Mouse (Mus musculus) ES-E14 (cell line): ENCODE data around the gene Rab3c. TPM values are rescaled to one million over a fixed set of nuclear protein-coding genes. Genes with fewer than 3 reads are reported as not detected.

ENCODE experiments used
- DNase-seq: peaks from one replicate; pipeline ENCODE4 v3.0.0-alpha.2; 2013; ENCODE audit warnings: low read depth, low spot score
- H3K27ac ChIP-seq: 2 replicates; pipeline ENCODE4 v1.5.1; 2012; ENCODE audit warnings: low read depth, mild to moderate bottlenecking, low read length, moderate library complexity, mixed read lengths; ENCODE audit not compliant: poor library complexity, insufficient read depth, severe bottlenecking
- H3K36me3 ChIP-seq: 2 replicates; pipeline ENCODE4 v1.6.1; 2012; ENCODE audit warnings: mild to moderate bottlenecking, low read length, moderate library complexity, mixed read lengths; ENCODE audit not compliant: control insufficient read depth, poor library complexity, insufficient read depth, severe bottlenecking
- H3K4me1 ChIP-seq, 2 experiments: fragments of 150-350 bp in 1 of 2; sonication (generic) in 1 of 2; 2 replicates each; pipeline ENCODE4 v1.6.1; 2012; ENCODE audit warnings: low read length in 2 of 2, mild to moderate bottlenecking in 1 of 2, mixed read lengths in 1 of 2; ENCODE audit not compliant: control insufficient read depth in 2 of 2, insufficient read depth in 2 of 2, poor library complexity in 1 of 2
- H3K4me3 ChIP-seq, 2 experiments: fragments of 150-350 bp in 1 of 2; sonication (generic) in 1 of 2; 2 replicates each; pipeline ENCODE4 v1.5.1; 2012; ENCODE audit warnings: low read length in 2 of 2, low read depth in 1 of 2, mild to moderate bottlenecking in 1 of 2, mixed read lengths in 1 of 2; ENCODE audit not compliant: insufficient read depth in 1 of 2, poor library complexity in 1 of 2, severe bottlenecking in 1 of 2
- H3K9ac ChIP-seq: 2 replicates; pipeline ENCODE4 v1.6.1; 2012; ENCODE audit warnings: low read depth, mild to moderate bottlenecking, low read length, mixed read lengths; ENCODE audit not compliant: poor library complexity, insufficient read depth, severe bottlenecking
- H3K9me3 ChIP-seq: fragments of 150-350 bp; sonication (generic); 2 replicates; pipeline ENCODE4 v1.6.1; 2012; ENCODE audit warnings: low read depth, mild to moderate bottlenecking, low read length; ENCODE audit not compliant: control insufficient read depth, insufficient read depth
- CHD2 ChIP-seq: IDR thresholded peaks from 2 replicates; pipeline ENCODE4 v1.6.1; 2014; ENCODE audit warnings: mild to moderate bottlenecking, low read depth, low read length, inconsistent platforms
- HCFC1 ChIP-seq: IDR thresholded peaks from 2 replicates; pipeline ENCODE4 v1.6.1; 2012; ENCODE audit warnings: low read length, inconsistent platforms, borderline replicate concordance; ENCODE audit not compliant: insufficient read depth
- MAFK ChIP-seq: IDR thresholded peaks from 2 replicates; pipeline ENCODE4 v1.6.1; 2014; ENCODE audit warnings: mild to moderate bottlenecking, low read depth, low read length, inconsistent platforms; ENCODE audit not compliant: insufficient read depth
- ZC3H11A ChIP-seq: IDR thresholded peaks from 2 replicates; pipeline ENCODE4 v1.6.1; 2012; ENCODE audit warnings: low read depth, mild to moderate bottlenecking, inconsistent platforms, low read length, borderline replicate concordance
- ZNF384 ChIP-seq: IDR thresholded peaks from 2 replicates; pipeline ENCODE4 v1.6.1; 2012; ENCODE audit warnings: low read depth, low read length, inconsistent platforms
- in situ Hi-C, 2 experiments: fragments of 600-800 bp; cut with MboI; formaldehyde crosslinking; loops; one replicate each; pipeline ENCODE4 v1.15.1; 2025; ENCODE audit warnings: low sequenced_read_pairs in 2 of 2, inconsistent platforms in 1 of 2; ENCODE audit not compliant: unreplicated experiment in 2 of 2
- total RNA-seq: library from RNA; depleted of rRNA; stranded (reverse); fragments of 300-350 nt; gene quantifications from 2 replicates; pipeline ENCODE4 v1.2.3, GENCODE M21; 2012; rRNA removed

The Rab3c gene
- total RNA-seq, 1 experiment, result not detected

DNA sequence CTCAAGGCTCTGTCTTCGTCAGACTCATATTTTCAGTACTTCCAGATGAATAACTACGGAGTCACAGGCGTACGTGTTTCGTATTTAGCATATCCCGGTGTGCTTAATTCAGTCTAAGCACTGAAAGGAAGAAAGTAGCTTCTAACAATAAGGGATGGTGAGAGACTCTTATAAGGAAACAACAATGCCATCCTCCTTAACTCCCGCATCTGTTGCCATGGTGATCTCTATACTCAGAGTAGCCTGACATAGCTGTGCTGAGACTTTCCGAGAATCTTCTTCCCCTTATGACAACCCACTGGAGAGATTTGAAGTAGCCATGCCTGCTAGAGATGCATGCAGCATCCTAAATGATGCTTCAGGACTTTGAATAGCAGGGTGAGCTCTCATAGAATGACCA lies 272.3 kb downstream of the Rab3c start:
- Histone ChIP-seq H3K9ac (no peak overlapping the region), H3K4me1 (peaks cover 0 to 5% of the 10 kb centered on the region in 2 experiments; a peak in 1 of 4 replicates), H3K9me3 (no peaks in the 10 kb centered on the region), H3K36me3 (no peaks in the 10 kb centered on the region), H3K27ac (no peak overlapping the region), H3K4me3 (no peak overlapping the region)
- in situ Hi-C loops, result no loop called here
- TF ChIP-seq MAFK (no peak), ZC3H11A (no peak), ZNF384 (no peak), CHD2 (no peak), HCFC1 (no peak)
- no peak for DNase-seq

DNA sequence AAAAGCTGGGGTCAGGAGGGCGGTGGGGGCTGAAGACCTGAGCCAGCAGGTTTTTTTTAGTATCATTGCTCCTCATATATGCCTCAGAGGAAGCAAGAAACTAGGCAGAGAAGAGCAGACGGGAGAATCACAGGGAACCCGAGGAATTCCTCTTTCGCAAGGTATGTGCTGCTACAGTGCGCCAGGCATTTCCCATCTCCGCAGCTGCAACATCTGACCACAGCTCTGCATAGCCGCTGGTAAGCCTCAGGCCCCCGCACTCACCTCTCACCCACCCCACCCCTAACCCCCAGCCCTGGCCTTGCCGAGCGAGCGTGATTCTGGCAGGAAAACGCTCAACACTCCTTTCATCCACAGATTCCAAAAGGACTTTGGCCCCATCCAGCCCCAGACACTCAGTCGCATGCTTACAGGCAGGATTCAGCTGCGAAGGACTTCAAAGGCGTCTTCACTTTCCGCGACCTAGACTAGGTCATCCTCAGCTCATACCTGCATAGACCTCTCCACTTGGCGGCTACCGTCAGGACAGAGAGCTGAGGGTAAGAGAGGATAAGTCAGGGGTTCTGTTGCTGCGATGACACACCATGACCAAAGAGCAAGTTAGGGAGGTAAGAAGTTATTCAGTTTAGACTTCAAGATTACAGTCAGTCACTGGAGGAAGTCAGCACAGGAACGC lies 274.6 kb downstream of the Rab3c start:
- Histone ChIP-seq H3K9ac (peak overlapping the region; percentile 30; the same call in 1 of the 2 replicates), H3K4me3 (peak overlapping the region; percentile 43 to 49; a peak in 3 of 4 replicates), H3K9me3 (no peaks in the 10 kb centered on the region), H3K4me1 (peaks cover 0 to 5% of the 10 kb centered on the region in 2 experiments; a peak in 1 of 4 replicates), H3K36me3 (no peaks in the 10 kb centered on the region), H3K27ac (no peak overlapping the region)
- TF ChIP-seq ZNF384 (no peak), ZC3H11A (no peak), MAFK (no peak), HCFC1 (no peak), CHD2 (no peak)
- peak; percentile 11 for DNase-seq
- in situ Hi-C loops, result no loop called here

Other genes starting within 250 kb of the Rab3c start
- not detected in 2 replicates for gene Gapt, start 76.2 kb upstream of the Rab3c start, total RNA-seq
- gene Plk2, start 114.0 kb upstream of the Rab3c start, total RNA-seq, result 85.4 and 118 TPM in 2 replicates